Mouse (Mus musculus): ENCODE data around the gene Mocs3.

The Mocs3 gene

DNA sequence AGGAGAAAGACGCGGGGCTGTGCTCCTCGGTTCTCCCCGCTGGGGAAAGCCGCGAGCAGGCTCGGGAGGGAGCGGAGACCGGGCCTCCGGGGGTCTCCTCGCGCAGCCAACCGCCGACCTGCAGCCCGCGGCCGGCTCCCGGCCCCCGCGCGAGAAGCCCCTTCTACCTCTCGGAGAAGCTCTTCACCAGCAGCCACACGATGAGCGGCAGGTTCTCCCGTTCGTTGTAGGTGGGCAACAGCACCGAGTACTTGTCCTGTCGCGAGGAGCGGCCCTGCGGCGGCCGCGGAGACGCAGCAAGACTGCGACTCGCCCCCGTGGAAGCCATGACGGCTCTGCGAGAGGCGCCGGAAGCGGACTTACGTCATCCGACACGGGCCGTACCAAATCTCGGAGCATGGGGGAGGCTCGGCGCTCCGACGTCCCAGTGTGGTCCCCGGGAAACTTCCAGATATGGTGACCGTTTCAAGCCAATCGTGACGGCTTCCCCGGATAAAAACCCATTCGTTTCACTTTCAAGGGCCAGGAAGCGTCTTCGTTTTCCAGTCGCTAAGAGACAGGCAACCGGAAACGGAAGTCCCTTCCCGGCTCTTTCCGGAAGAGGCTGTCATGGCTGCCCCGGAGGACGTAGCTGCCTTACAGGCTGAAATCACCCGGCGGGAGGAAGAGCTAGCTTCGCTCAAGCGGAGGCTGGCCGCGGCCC is at the start of gene Mocs3, which contains the start of the genes Gm20716 and Dpm1:
Gene Mocs3 (plus strand): TSS at position 597 of the 703 bp plus-strand sequence.
Gene Gm20716 (minus strand): TSS at position 339 of the 703 bp plus-strand sequence.
Gene Dpm1 (minus strand): TSS at position 566 of the 703 bp plus-strand sequence.
- peak; percentile 89 for DNase-seq (ENCODE audit: low spot score)

DNA sequence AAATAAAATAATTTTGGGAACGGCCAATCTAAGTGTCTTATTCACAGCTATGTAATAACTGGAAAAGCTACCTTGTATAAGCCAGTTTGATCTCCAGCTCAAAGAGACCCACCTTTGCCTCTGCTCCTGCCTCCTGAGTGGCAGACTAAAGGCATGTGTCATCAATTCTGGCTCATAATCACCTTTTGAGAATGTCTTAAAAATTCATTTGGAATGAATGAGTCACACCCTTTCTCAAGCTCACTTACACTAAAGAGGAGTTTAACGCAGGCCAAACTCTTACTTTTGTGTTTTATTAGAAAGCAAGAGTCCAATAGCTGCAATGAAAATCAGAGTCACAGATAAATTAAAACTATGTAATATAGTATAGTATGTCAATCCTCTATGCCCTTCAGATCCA is 38.6 kb upstream of the Mocs3 start:
- DNase-seq (ENCODE audit: low spot score): no peak

DNA sequence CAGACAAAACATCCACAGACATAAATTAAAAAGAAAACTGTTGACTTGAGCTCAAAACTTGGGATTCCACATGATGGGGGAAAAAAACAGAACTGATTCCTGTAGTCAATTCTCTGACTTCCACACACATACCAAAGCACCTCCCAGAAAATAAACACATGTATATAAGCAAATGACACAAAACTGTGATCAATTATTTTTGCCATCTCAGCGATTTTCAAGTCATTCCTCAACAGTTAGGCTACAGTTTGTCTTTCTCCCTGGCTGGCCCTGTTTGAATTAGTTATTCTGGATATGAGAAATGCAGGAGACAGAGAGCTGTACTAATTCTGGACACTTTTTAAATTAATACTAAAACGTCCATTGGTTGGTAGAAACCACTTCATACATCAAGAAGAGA is 36.7 kb upstream of the Mocs3 start:
- DNase-seq (ENCODE audit: low spot score): no peak

DNA sequence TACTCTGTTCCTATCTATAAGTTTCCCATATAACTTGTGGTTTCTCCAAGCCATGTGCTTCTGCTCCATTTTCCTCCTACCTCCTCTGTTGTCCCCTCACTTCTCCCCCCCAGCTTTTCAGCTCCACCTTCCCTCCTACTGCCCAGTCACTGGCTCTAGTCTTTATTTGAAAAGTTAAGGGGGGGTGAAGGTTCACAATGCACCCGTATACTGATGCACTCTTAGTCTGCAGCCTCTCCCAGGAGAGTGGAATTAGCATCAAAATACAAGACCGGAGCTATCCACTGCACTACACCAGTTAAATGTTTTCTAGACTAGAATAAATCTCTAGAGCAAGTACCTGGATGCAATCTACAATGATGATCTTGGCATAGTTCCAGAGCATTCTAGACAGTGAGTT is 34.7 kb upstream of the Mocs3 start:
- DNase-seq (ENCODE audit: low spot score): no peak

DNA sequence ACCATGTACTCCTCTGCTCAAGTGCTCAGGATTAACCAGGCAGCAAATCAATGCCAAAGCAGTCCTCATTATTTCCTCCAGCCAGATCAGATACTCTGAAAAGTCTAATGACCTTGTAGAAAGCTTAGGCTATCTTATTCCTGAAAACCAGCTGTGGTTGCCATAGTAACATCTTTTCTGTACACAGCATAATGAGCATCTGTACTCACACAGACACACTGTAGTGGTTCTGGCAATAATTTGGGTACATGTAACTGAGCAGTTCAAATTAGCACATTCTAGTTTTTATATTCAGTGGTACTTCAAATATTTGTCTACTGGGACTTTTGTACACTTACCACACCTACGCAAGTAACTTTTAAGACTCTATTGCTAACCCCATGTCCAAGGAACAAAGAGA is 32.0 kb upstream of the Mocs3 start:
- DNase-seq (ENCODE audit: low spot score): no peak

DNA sequence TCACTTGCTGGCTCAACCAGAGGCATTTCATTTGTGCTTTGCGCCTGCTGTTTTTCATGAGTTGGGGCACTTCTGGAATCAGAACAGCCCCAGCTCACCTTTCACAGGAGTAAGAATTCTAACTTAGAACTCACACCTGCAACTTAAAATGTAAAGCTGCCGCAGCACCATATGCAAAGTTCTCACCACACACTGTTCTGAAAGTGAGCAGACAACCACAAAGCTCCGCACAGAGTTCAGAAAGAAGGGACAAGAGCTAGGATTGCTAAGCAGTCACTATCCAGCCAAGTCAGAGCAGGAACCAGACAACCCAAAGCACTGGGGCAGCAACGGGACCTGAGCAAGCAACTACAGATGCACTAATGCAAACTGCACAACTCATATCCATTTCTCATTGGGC is 30.9 kb upstream of the Mocs3 start:
- no peak for DNase-seq (ENCODE audit: low spot score)

DNA sequence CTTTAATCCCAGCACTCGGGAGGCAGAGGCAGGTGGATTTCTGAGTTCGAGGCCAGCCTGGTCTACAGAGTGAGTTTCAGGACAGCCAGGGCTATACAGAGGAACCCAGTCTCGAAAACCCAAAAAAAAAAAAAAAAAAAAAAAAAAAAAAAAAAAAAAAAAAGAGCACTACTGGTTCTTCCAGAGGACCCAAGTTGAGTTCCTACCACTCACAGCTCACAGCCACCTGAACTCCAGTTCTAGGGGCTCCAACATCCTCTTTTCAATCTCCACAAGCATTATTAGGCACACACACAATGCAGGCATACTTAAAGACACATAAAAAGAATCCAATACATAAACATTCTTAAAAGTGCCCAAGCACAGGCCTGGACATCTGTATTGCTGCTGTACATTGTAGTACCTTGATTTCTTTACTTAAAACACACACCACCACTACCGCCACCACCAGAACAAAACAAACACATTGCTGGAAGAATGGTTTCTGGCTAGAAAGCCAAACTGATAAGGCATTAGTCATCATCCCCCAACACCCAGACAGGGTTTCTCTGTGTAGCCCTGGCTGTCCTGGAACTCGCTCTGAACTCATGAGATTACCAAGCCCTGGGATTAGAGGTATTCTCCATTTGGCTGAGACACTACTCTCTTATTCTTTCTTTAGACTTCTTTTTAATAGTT is 30.3 kb upstream of the Mocs3 start:
- DNase-seq (ENCODE audit: low spot score): no peak

DNA sequence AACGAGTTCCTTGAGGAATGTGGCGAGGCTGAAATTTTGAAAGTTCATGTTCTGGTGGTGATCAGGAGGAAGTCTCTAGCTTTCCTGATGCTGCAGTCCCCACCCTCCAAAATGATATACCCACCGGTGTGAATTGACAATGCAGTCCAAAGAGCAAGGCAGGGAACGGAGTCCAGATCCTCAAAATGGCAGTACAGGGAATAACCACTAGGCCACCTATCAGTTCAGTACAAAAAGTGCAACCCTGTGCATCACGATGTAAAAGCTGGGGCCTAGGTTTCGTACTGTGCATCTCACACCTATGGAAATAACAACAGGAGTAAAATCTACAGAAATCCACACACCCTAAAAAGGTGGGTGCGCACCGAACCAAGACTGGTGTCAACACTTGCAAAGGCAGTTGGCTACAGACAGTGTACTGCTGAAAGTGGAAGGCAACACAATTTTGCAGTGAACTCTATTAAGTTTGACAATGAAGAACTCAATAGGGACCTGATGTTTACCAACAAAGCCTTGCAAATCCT is 25.9 kb upstream of the Mocs3 start:
- no peak for DNase-seq (ENCODE audit: low spot score)

DNA sequence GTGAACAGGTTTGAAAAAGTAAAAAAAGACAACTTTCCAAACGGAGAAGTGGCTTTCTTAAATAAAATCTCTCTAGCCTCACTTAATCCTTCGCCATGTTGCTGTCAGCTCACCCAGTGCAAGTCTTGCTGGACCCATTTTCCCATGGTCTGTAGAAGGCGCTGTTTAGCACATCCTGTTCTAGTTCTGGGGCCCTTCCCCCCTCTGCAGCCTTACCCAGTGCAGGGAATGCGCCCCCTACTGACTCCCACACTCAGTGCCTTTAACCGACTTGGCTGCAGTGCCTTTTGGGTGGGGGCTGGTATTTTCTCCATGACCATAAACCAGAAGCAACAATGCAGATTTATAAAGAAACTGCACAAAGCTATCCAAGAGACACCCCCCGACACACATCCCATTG is 25.2 kb upstream of the Mocs3 start:
- peak; percentile 95 for DNase-seq (ENCODE audit: low spot score)

DNA sequence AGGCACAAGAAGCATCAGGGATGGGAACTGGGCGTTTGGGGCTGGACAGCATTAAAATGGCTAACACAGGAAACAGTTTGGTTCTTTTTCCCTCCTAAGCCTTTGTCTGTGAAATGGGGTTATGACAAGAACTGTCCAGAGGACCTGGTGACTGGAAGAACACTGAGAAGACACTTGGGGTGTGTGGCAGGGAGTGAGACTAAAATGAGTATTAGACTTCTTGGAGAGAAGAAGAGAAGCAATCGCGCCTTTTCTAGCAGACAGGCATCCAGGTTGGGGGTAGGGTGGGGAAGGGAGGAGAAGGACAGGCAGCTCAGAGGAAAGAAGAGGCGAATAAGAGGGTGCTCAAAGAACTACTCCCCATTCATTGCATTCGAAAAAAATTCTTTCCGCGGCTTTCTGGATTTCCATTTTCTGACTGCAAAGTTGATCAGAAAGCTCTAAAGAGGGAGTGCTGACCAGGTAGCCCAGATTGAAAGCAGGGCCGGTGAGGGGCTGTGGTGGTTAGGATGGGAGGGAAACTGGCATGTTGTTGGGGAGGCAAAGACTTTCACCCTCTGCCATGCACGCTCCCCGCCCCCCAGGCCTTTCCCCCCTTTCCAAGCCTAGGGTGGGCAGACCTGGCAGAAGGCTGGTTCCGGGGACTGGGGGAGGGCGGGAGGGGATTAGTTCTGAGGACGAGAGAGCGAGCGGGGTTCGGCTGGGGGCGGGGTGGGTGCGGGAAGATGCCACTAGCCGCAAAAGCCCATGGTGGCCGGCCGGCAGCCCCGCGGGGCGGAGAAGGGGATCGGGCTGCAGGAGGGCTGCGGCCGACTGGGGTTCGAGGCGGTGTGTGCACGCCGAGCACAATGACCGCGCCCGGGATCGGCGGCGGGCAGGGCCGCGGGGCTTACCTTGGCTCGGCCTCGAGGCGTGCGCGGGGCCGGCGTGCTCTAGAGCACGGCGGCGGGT is 24.5 kb upstream of the Mocs3 start:
- peak; percentile 41 for DNase-seq (ENCODE audit: low spot score)

DNA sequence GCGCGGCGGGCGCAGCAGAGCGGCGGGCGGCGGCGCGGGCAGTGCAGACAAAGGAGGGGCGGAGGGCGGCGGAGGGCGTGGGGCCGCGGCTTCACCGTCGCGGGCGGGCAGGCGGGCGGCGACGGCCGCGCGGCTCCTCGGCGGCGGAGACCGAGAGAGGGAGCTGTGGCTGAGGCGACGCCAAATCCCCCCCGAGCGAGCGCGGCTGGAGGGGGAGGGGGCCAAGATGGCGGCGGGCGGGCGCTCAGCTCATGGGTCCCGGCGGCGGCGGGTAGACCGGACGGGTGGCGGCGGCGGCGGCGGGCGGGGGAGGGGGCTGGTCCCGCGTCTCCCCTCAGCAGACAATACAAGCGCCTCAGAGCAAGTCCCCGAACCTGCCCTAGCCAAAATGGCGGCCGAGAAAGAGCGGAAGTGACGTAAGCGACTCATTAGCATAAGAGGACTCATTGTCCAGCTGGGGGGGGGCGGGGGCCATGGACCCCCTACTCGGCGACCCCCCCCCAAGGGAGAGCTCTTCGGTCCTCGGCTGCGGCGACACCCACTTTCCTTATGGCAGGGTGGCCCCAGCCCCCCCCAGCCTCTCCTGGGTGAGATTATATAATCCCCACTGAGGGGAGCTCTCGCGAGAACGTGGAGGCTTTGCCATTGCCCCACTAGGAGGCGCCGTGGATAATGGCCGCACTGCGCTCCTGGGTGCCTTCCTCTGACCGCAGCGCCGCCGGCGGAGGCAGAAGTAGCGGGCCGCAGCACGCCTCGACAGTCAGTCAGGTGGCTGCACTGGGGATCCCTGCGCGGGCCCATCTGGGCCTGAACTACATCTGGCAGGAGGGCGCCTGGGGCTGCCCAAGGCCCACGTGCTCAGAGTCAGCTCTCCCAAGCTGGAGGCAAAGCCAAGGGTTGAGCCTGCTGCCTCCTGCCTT is 23.4 kb upstream of the Mocs3 start, which contains the start of gene Adnp:
Gene Adnp (minus strand): TSS at position 388 of the 920 bp plus-strand sequence.
- peak; percentile 96 for DNase-seq (ENCODE audit: low spot score)

DNA sequence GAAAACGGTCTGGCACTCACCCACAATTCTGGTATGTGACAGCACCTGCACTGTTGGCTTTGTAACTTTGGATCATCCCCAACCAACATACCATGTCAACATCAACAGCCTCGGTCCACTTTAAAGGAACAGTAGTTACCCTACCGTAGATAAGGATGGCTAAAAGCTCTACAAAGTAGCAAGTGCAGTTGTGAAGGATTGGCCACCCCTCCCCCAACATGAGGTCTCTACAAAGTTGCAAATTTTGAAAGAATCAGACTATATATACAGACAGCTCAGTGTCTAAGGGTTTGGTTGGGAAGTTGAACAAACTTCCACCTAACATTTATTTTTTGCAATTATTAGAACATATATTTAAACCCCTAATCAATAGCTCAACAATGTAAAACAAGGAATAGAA is 22.5 kb upstream of the Mocs3 start:
- no peak for DNase-seq (ENCODE audit: low spot score)

DNA sequence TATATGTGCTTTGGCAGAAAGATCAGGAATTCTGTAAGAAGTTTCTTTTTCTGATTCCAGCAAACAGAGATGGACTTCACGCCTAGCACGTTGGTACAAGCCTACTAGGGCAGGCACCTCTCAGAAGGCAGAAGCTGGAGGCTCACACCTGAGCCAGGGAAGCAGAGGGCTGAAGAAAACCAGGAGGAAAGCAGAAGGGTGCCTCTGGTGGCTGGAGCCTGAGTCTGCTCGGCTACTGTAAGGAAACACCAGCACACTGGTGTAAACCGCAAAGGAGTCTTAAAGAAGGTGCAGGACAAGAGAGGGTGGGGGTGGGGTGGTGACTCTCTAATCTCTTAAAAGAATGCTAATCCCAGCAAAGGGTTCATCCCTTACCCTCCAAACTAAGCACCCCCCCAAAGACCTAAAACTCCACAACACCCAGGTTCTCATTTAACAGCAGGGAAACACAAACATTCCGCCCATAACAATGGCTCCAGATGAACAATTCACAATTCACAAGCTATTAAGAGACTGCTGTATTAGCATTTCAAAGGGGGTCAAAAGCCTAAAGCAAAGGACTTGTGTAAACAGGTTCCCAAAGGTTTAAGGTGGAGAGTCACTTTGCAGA is 16.5 kb upstream of the Mocs3 start:
- DNase-seq (ENCODE audit: low spot score): no peak

DNA sequence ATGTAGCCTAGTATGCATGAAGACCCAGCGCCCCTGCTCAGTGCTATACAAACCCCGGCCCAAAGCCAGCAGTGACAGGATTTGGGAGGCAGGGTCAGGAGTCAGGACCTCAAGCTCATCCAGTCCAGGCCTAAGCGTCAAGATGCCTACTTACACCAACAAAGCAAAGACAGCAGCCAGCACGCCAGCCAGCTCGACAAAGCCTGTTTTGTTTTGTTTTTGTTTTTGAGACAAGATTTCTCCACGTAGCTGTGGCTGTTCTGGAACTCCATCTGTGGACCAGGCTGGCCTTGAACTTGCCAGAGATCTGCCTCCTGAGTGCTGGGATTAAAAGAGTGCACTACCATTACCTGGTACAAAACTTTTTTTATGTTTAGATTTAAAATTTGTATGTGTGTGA is 7.1 kb upstream of the Mocs3 start:
- no peak for DNase-seq (ENCODE audit: low spot score)

DNA sequence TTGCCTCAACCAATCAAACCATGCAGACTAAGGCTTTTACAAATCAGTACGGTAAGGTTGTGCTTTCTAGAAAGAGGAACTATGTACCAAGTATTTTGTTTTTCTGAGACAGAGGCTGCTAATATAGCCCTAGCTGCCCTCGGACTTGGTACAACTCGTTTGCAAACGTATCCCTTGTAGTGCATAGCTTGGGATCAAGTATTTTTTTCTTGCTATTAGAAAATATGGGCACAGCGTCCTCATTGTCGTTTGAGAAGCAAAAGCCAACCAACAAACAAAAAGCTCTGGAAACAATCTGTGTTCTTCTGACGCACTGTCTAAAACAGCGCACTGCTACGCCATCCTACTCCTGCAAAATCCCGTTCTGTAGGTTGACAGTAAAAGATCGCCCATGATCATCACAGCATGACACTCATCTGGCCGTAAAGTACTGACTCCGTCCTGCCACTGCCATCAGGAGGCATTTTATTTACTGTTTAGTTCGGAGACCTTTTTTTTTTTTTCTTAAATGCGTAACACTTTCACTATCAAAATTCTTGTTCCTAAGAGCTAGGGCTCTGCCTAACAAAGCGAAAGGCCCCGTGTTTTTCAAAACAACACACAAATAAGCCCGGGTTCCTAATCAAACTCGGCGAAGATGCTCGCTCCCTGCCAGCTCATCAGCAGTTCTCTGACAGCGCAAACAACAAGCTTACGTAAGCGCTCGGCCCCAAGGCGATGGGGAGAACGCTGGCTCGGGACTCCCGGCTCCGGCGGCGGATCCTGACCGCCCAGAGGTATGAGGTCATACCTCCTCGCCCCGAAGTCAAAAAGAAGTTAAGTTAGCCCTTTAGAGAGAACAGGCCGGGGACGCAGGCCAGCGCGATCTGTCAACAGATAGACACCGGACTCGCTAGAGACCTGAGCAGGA is 1.1 kb upstream of the Mocs3 start:
- peak; percentile 45 for DNase-seq (ENCODE audit: low spot score)

DNA sequence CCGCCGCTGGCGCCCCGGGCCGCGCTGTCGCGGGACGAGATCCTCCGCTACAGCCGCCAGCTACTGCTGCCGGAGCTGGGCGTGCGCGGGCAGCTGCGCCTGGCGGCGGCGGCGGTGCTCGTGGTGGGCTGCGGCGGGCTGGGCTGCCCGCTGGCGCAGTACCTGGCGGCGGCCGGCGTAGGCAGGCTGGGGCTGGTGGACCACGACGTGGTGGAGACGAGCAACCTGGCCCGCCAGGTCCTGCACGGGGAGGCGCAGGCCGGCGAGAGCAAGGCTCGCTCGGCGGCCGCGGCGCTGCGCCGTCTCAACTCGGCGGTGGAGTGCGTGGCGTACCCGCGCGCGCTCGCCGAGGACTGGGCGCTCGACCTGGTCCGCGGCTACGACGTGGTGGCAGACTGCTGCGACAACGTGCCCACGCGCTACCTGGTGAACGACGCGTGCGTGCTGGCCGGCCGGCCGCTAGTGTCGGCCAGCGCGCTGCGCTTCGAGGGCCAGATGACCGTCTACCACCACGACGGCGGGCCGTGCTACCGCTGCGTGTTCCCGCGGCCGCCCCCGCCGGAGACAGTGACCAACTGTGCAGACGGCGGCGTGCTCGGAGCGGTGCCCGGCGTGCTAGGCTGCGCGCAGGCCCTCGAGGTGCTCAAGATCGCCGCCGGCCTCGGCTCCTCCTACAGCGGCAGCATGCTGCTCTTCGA is 500 bp downstream of the Mocs3 start:
- DNase-seq (ENCODE audit: low spot score): peak; percentile 31

DNA sequence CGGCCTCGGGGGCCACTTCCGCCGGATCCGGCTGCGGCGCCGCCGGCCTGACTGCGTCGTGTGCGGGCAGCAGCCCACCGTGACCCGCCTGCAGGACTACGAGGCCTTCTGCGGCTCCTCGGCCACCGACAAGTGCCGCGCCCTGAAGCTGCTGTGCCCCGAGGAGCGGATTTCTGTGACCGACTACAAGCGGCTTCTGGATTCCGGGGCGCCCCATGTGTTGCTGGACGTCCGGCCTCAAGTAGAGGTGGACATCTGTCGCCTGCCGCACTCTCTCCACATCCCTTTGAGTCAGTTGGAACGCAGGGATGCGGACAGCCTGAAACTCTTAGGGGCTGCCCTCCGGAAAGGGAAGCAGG is 1.0 kb downstream of the Mocs3 start:
- no peak for DNase-seq (ENCODE audit: low spot score)

DNA sequence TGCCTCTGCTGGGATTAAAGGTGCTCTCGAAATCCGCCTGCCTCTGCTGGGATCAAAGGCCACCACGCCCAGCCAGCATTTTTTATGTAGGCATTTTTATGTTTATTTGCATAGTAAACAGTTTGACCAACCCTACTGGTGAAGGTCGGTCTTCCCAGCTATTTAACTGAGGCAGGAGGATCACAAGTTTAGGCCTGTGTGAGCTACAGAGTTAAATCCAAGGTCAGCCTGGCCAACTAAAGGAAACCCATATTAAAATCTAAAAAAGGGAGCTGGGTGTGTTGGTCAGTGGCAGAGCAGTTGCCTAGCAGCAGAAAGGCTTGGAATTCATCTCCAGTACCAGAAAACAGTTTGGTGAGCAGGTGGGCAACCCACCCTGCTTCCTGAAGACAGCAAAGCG is 2.9 kb downstream of the Mocs3 start:
- DNase-seq (ENCODE audit: low spot score): no peak

DNA sequence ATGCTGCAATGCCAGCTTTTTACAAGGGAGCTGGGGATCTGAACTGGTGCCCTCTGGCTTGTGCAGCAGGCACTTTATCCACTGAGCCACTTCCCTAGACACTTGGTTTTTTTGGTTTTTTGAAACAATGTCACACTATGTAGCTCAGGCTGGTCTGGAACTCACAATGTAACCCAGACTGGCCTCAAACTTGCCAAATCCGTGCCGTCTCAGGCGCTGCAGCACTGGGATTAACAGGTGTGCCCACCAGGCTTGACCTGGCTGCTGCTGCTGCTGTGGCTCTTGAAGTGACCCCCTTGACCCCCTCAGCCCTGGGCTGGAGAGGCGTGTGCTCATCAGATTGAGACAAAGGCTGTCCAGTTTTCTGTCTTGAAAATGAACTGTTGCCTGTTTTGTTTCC is 7.9 kb downstream of the Mocs3 start:
- no peak for DNase-seq (ENCODE audit: low spot score)

Measured in layer of hippocampus, adult 11-12 months (tissue).